Mouse (Mus musculus) neural tube, embryonic 15.5 days (tissue): ENCODE results near the gene Fsip1. TPM values are rescaled to one million over a fixed set of nuclear protein-coding genes. Genes with fewer than 3 reads are reported as not detected.

Experiments used
- ATAC-seq: fragments of 200-750 bp; cut with Nextera tagmentation; 2 replicates; pipeline ENCODE4 v1.8.0; 2017; ENCODE audit warnings: mild to moderate bottlenecking, moderate TSS enrichment, moderate library complexity; ENCODE audit not compliant: low FRiP score
- H3K27ac ChIP-seq: fragments of 300-500 bp; sonication (generic); replicated peaks from 2 replicates; pipeline ENCODE4 v1.5.1; 2015; ENCODE audit warnings: mild to moderate bottlenecking, inconsistent platforms
- H3K27me3 ChIP-seq: fragments of 300-500 bp; sonication (generic); replicated peaks from 2 replicates; pipeline ENCODE4 v1.6.1; 2015; ENCODE audit warnings: inconsistent platforms
- H3K36me3 ChIP-seq: fragments of 300-500 bp; sonication (generic); 2 replicates; pipeline ENCODE4 v1.6.1; 2015; ENCODE audit warnings: inconsistent platforms
- H3K4me1 ChIP-seq: fragments of 300-500 bp; sonication (generic); 2 replicates; pipeline ENCODE4 v1.6.1; 2015; ENCODE audit warnings: inconsistent platforms
- H3K4me2 ChIP-seq: fragments of 300-500 bp; sonication (generic); 2 replicates; pipeline ENCODE4 v1.6.1; 2015; ENCODE audit warnings: inconsistent platforms, mild to moderate bottlenecking, moderate library complexity
- H3K4me3 ChIP-seq: fragments of 300-500 bp; sonication (generic); replicated peaks from 2 replicates; pipeline ENCODE4 v1.5.1; 2015; ENCODE audit warnings: mild to moderate bottlenecking, inconsistent platforms
- H3K9ac ChIP-seq: fragments of 300-500 bp; sonication (generic); replicated peaks from 2 replicates; pipeline ENCODE4 v1.6.1; 2015; ENCODE audit warnings: mild to moderate bottlenecking, inconsistent platforms
- H3K9me3 ChIP-seq: fragments of 300-500 bp; sonication (generic); replicated peaks from 2 replicates; pipeline ENCODE4 v1.6.1; 2016; ENCODE audit warnings: inconsistent platforms
- WGBS: fragments of 180-500 bp; shearing (Covaris S2); methylation state at CpG from one replicate; pipeline ENCODE4 v1.1.7; 2015; ENCODE audit warnings: mixed read lengths; 5-methylcytosine and 5-hydroxymethylcytosine counted together
- polyA plus RNA-seq: library from polyadenylated mRNA; unstranded; fragments of >200 nt; fragmentation: Nextera tagmentation; extraction: Ambion mirVana; gene quantifications from 2 replicates; pipeline ENCODE4 v1.2.1, GENCODE M21; 2015

Fsip1 gene
- polyA plus RNA-seq, 1 experiment from 2014 or later: 2.3 TPM

- no peak for ATAC-seq
- peaks cover 17% of the 10 kb centered on the region for H3K4me1 ChIP-seq
- peaks cover 15% of the 10 kb centered on the region; the same call in 1 of the 2 replicates for H3K36me3 ChIP-seq
- whole genome bisulfite sequencing: 97% methylated on average over 11 of the region's 11 CpGs
- H3K27ac ChIP-seq: no peak overlapping the region
- no peaks in the 10 kb centered on the region for H3K27me3 ChIP-seq
- no peak overlapping the region for H3K4me3 ChIP-seq
- no peak overlapping the region for H3K9ac ChIP-seq
- no peak overlapping the region for H3K4me2 ChIP-seq
- H3K9me3 ChIP-seq: no peaks in the 10 kb centered on the region
These were observed 136.7 kb downstream of the Fsip1 start for GRCm38 (mm10) chr2:118120095-118120494.

GRCm38 (mm10) chr2:118119684-118120083, 137.1 kb downstream of the Fsip1 start:
- Histone ChIP-seq H3K27me3 (no peaks in the 10 kb centered on the region), H3K4me2 (no peak overlapping the region), H3K9me3 (no peaks in the 10 kb centered on the region), H3K4me1 (peaks cover 22% of the 10 kb centered on the region), H3K9ac (no peak overlapping the region), H3K36me3 (peaks cover 15% of the 10 kb centered on the region; the same call in 1 of the 2 replicates), H3K4me3 (no peak overlapping the region), H3K27ac (no peak overlapping the region)
- ATAC-seq: no peak
- 97% methylated on average over 12 of the region's 12 CpGs for WGBS

- Histone ChIP-seq H3K36me3 (peaks cover 15% of the 10 kb centered on the region; the same call in 1 of the 2 replicates), H3K27me3 (no peaks in the 10 kb centered on the region), H3K9me3 (no peaks in the 10 kb centered on the region), H3K4me3 (no peak overlapping the region), H3K9ac (no peak overlapping the region), H3K4me2 (no peak overlapping the region), H3K27ac (no peak overlapping the region), H3K4me1 (peaks cover 27% of the 10 kb centered on the region)
- 94% methylated on average over 7 of the region's 7 CpGs for WGBS
- no peak for ATAC-seq
These were observed 138.3 kb downstream of the Fsip1 start for GRCm38 (mm10) chr2:118118515-118118914.

GRCm38 (mm10) chr2:118118045-118118444, 138.7 kb downstream of the Fsip1 start:
- Histone ChIP-seq H3K27ac (no peak overlapping the region), H3K9ac (no peak overlapping the region), H3K27me3 (peaks cover 3% of the 10 kb centered on the region), H3K4me1 (peaks cover 27% of the 10 kb centered on the region), H3K4me3 (no peak overlapping the region), H3K4me2 (no peak overlapping the region), H3K9me3 (no peaks in the 10 kb centered on the region), H3K36me3 (peaks cover 15% of the 10 kb centered on the region; the same call in 1 of the 2 replicates)
- ATAC-seq: no peak
- 75% methylated on average over 6 of the region's 6 CpGs for WGBS

GRCm38 (mm10) chr2:118117401-118117800, 139.4 kb downstream of the Fsip1 start:
- H3K27ac ChIP-seq: no peak overlapping the region
- H3K9ac ChIP-seq: no peak overlapping the region
- peaks cover 9% of the 10 kb centered on the region for H3K27me3 ChIP-seq
- H3K4me2 ChIP-seq: no peak overlapping the region
- H3K4me1 ChIP-seq: peaks cover 28% of the 10 kb centered on the region
- H3K4me3 ChIP-seq: no peak overlapping the region
- peaks cover 15% of the 10 kb centered on the region; the same call in 1 of the 2 replicates for H3K36me3 ChIP-seq
- 75% methylated on average over 11 of the region's 11 CpGs for WGBS
- H3K9me3 ChIP-seq: no peaks in the 10 kb centered on the region
- ATAC-seq: no peak

- Histone ChIP-seq H3K27ac (no peak overlapping the region), H3K4me3 (no peak overlapping the region), H3K36me3 (peaks cover 15% of the 10 kb centered on the region; the same call in 1 of the 2 replicates), H3K9ac (no peak overlapping the region), H3K9me3 (no peaks in the 10 kb centered on the region), H3K4me1 (peaks cover 32% of the 10 kb centered on the region), H3K4me2 (no peak overlapping the region), H3K27me3 (peaks cover 10% of the 10 kb centered on the region)
- WGBS: 62% methylated on average over 3 of the region's 3 CpGs
- no peak for ATAC-seq
These were observed 139.9 kb downstream of the Fsip1 start for GRCm38 (mm10) chr2:118116754-118117290.

- WGBS: 26% methylated on average over 2 of the region's 2 CpGs
- no peak overlapping the region for H3K4me3 ChIP-seq
- peaks cover 37% of the 10 kb centered on the region for H3K4me1 ChIP-seq
- H3K36me3 ChIP-seq: peaks cover 15% of the 10 kb centered on the region; the same call in 1 of the 2 replicates
- peak overlapping the region; percentile 15; the same call in 1 of the 2 replicates for H3K4me2 ChIP-seq
- peaks cover 10% of the 10 kb centered on the region for H3K27me3 ChIP-seq
- ATAC-seq: peak; percentile 56; the same call in 1 of the 2 replicates
- H3K9me3 ChIP-seq: no peaks in the 10 kb centered on the region
- H3K27ac ChIP-seq: no peak overlapping the region; the same call in 1 of the 2 replicates
- no peak overlapping the region for H3K9ac ChIP-seq
These were observed 140.6 kb downstream of the Fsip1 start for GRCm38 (mm10) chr2:118116180-118116579.

- Histone ChIP-seq H3K36me3 (peaks cover 15% of the 10 kb centered on the region; the same call in 1 of the 2 replicates), H3K27ac (no peak overlapping the region; the same call in 1 of the 2 replicates), H3K4me3 (no peak overlapping the region), H3K4me2 (peak overlapping the region; percentile 15), H3K27me3 (peaks cover 10% of the 10 kb centered on the region), H3K4me1 (peaks cover 42% of the 10 kb centered on the region), H3K9ac (no peak overlapping the region), H3K9me3 (no peaks in the 10 kb centered on the region)
- WGBS: 68% methylated on average over 7 of the region's 7 CpGs
- no peak for ATAC-seq
These were observed 141.1 kb downstream of the Fsip1 start for GRCm38 (mm10) chr2:118115647-118116046.

- no peak overlapping the region for H3K4me3 ChIP-seq
- H3K9me3 ChIP-seq: no peaks in the 10 kb centered on the region
- H3K27me3 ChIP-seq: peaks cover 10% of the 10 kb centered on the region
- no peak for ATAC-seq
- no peak overlapping the region for H3K27ac ChIP-seq
- H3K4me1 ChIP-seq: peaks cover 46% of the 10 kb centered on the region
- peaks cover 10% of the 10 kb centered on the region; the same call in 1 of the 2 replicates for H3K36me3 ChIP-seq
- WGBS: 70% methylated on average over 10 of the region's 10 CpGs
- peak overlapping the region; percentile 97 for H3K4me2 ChIP-seq
- H3K9ac ChIP-seq: no peak overlapping the region
These were observed 142.1 kb downstream of the Fsip1 start for GRCm38 (mm10) chr2:118114671-118115070.

GRCm38 (mm10) chr2:118113808-118114524, 142.8 kb downstream of the Fsip1 start:
- no peaks in the 10 kb centered on the region for H3K9me3 ChIP-seq
- no peak overlapping the region for H3K9ac ChIP-seq
- peak overlapping the region; percentile 97 for H3K4me2 ChIP-seq
- no peak overlapping the region for H3K27ac ChIP-seq
- ATAC-seq: no peak
- H3K4me1 ChIP-seq: peaks cover 46% of the 10 kb centered on the region
- WGBS: 60% methylated on average over 8 of the region's 8 CpGs
- H3K27me3 ChIP-seq: peaks cover 10% of the 10 kb centered on the region
- H3K36me3 ChIP-seq: 0 out of 2 replicates have a peak, but pooled peaks cover 3% of the 10 kb centered on the region
- peak overlapping the region; percentile 12; the same call in 1 of the 2 replicates for H3K4me3 ChIP-seq

- Histone ChIP-seq H3K4me2 (peak overlapping the region; percentile 97), H3K27ac (no peak overlapping the region), H3K36me3 (no peaks in the 10 kb centered on the region), H3K27me3 (peaks cover 10% of the 10 kb centered on the region), H3K9ac (no peak overlapping the region), H3K4me3 (peak overlapping the region; percentile 43), H3K4me1 (peaks cover 46% of the 10 kb centered on the region), H3K9me3 (no peaks in the 10 kb centered on the region)
- no peak for ATAC-seq
- 69% methylated on average over 21 of the region's 21 CpGs for WGBS
These were observed 143.8 kb downstream of the Fsip1 start for GRCm38 (mm10) chr2:118112846-118113479.
